Mouse (Mus musculus) small intestine, adult 2 months (tissue): ENCODE data around the gene Fam89b.

Experiments
- CTCF ChIP-seq: fragments of 200-500 bp; IDR thresholded peaks from 2 replicates; pipeline ENCODE4 v1.5.1; 2012; ENCODE audit warnings: low read depth, mild to moderate bottlenecking, control low read depth, inconsistent platforms, low read length, moderate library complexity, mixed read lengths; ENCODE audit not compliant: insufficient replicate concordance, insufficient read length; ENCODE audit errors: extremely low read depth
- POLR2A ChIP-seq: fragments of 200-500 bp; IDR thresholded peaks from 2 replicates; pipeline ENCODE4 v1.6.1; 2012; ENCODE audit warnings: low read depth, mild to moderate bottlenecking, control low read depth, inconsistent platforms, low read length, moderate library complexity

GRCm38 (mm10) chr19:5756991-5757636, 27.7 kb upstream of the Fam89b start:
- TF ChIP-seq CTCF (no peak), POLR2A (no peak)
